In genomic region chr7:46526665-46527154, GRCm38 (mm10) we compare ENCODE assay signal across 22 mouse cellular contexts.
"Had no signal": no experiment of that assay in that cellular context is flagged by ENCODE, and none has a peak within 500 bp of the region (broad histone marks: within the 10 kb centered on the region; RNA-seq: fewer than 3 reads in every experiment).

No protein-coding gene starts in this region.

- H3K9ac ChIP-seq: liver, embryonic 13.5 days; liver, embryonic 15.5 days; liver, postnatal 0 days; lung, embryonic 15.5 days; midbrain, embryonic 12.5 days; midbrain, embryonic 15.5 days; neural tube, embryonic 13.5 days; neural tube, embryonic 15.5 days had no signal

- H3K4me2 ChIP-seq: liver, embryonic 13.5 days; liver, embryonic 15.5 days; lung, embryonic 15.5 days; midbrain, embryonic 12.5 days; midbrain, embryonic 15.5 days; neural tube, embryonic 13.5 days; neural tube, embryonic 15.5 days had no signal

- ATAC-seq: liver, postnatal 0 days; lung, postnatal 0 days; midbrain, embryonic 15.5 days had no signal

- H3K4me3 ChIP-seq: liver, embryonic 13.5 days; liver, embryonic 15.5 days; lung, embryonic 15.5 days; midbrain, embryonic 12.5 days; midbrain, embryonic 15.5 days; myocyte; neural tube, embryonic 13.5 days; neural tube, embryonic 15.5 days had no signal

- DNase-seq: liver, embryonic 13.5 days; liver, postnatal 0 days; lung, adult 2 months; lung, postnatal 14 days; lung, postnatal 36 days; retina, postnatal 1 day; right cerebral cortex, adult 18-20 months; right cerebral cortex, postnatal 25 days; right cerebral cortex, postnatal 4 days; spleen, adult 18-20 months; thymus, adult 18-20 months; thymus, postnatal 14 days; thymus, postnatal 36 days had no signal

- H3K4me1 ChIP-seq: liver, embryonic 15.5 days; lung, embryonic 15.5 days; midbrain, embryonic 12.5 days had no signal

- H3K36me3 ChIP-seq: liver, embryonic 13.5 days; liver, embryonic 15.5 days; lung, embryonic 15.5 days; midbrain, embryonic 12.5 days; midbrain, embryonic 15.5 days; neural tube, embryonic 13.5 days; neural tube, embryonic 15.5 days had no signal

- H3K9me3 ChIP-seq: liver, embryonic 13.5 days; liver, embryonic 15.5 days; lung, embryonic 15.5 days; midbrain, embryonic 12.5 days; midbrain, embryonic 15.5 days; neural tube, embryonic 13.5 days; neural tube, embryonic 15.5 days had no signal

- H3K27ac ChIP-seq: liver, embryonic 13.5 days; liver, embryonic 15.5 days; lung, embryonic 15.5 days; macrophage; midbrain, embryonic 12.5 days; midbrain, embryonic 15.5 days; neural tube, embryonic 13.5 days; neural tube, embryonic 15.5 days had no signal

- H3K27me3 ChIP-seq: liver, embryonic 13.5 days; liver, embryonic 15.5 days; lung, embryonic 15.5 days; midbrain, embryonic 12.5 days; midbrain, embryonic 15.5 days; neural tube, embryonic 13.5 days; neural tube, embryonic 15.5 days had no signal
